Mouse (Mus musculus): ENCODE measurements around the gene Cpsf2. TPM values are rescaled to one million over a fixed set of nuclear protein-coding genes. Genes with fewer than 3 reads are reported as not detected.

The Cpsf2 gene
- polyA plus RNA-seq, 1 experiment from 2014 or later, result 39.2 TPM

DNA sequence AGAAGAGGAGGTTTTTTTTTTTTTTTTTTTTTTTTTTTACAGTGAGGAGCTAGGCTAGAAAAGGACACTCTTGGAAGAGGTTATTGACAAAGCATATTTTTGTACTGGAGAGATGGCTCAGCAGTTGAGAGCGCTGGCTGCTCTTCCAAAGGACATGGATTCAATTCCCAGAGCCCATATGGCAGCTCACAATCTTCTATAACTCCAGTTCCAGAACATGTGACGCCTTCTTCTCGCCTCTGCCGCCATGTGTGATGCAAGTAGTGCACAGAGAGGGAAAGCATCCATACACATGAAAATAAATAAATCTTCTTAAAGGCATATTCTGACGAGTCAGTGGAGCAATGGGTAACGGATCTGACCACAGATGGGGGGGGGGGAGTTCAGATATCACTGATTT lies 46.1 kb downstream of the Cpsf2 start:
- H3K4me1 ChIP-seq (ENCODE audit: control insufficient read depth, insufficient read depth, low read length), result no peaks in the 10 kb centered on the region
- no peak overlapping the region for H3K4me2 ChIP-seq (ENCODE audit: low read depth, severe bottlenecking)
- no peak for DNase-seq (ENCODE audit: low spot score)
- H3K4me3 ChIP-seq (ENCODE audit: low read depth, low read length), result no peak overlapping the region
- WGBS, result 91% methylated on average over 6 of the region's 6 CpGs
- no peaks in the 10 kb centered on the region for H3K27me3 ChIP-seq (ENCODE audit: control insufficient read depth, insufficient read depth, low read length)
- H3K9ac ChIP-seq (ENCODE audit: low read length), result no peak overlapping the region
- no peaks in the 10 kb centered on the region for H3K36me3 ChIP-seq (ENCODE audit: control insufficient read depth, insufficient read depth, low read length)
- no peak overlapping the region for H3K27ac ChIP-seq (replicated peaks; ENCODE audit: low read depth, low read length)
- ATAC-seq (ENCODE audit: insufficient number of reproducible peaks, low FRiP score, low TSS enrichment, low read depth), result no peak
- no peaks in the 10 kb centered on the region for H3K9me3 ChIP-seq (ENCODE audit: control insufficient read depth, low read length)

DNA sequence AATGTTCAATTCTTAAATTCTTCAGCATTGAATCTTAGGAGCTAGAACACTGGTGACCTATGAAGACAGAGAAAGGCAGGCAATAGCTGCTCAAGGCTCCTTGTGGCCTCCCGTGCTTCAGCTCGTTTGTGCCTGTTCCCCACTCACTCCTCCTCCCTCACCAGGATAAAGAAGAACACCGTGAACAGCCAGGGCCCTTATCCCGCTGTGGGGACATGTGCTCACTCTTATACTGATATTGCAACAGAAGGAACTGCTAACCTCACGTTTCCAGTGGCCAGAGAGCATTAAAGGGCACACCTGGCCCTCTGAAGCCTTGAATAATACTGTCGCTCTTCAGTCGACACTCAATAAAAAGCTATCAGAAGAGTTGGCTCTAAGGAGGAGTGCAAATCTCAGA lies 53.4 kb downstream of the Cpsf2 start:
- H3K4me2 ChIP-seq (ENCODE audit: low read depth, severe bottlenecking), result no peak overlapping the region
- no peaks in the 10 kb centered on the region for H3K36me3 ChIP-seq (ENCODE audit: control insufficient read depth, insufficient read depth, low read length)
- H3K27me3 ChIP-seq (ENCODE audit: control insufficient read depth, insufficient read depth, low read length), result no peaks in the 10 kb centered on the region
- H3K4me3 ChIP-seq (ENCODE audit: low read depth, low read length), result no peak overlapping the region
- WGBS, result 45% methylated on average over 7 of the region's 7 CpGs
- H3K4me1 ChIP-seq (ENCODE audit: control insufficient read depth, insufficient read depth, low read length), result no peaks in the 10 kb centered on the region
- DNase-seq (ENCODE audit: low spot score) (no peak), ATAC-seq (ENCODE audit: insufficient number of reproducible peaks, low FRiP score, low TSS enrichment, low read depth) (no peak)
- H3K27ac ChIP-seq (replicated peaks; ENCODE audit: low read depth, low read length), result no peak overlapping the region
- H3K9ac ChIP-seq (ENCODE audit: low read length), result no peak overlapping the region
- no peaks in the 10 kb centered on the region for H3K9me3 ChIP-seq (ENCODE audit: control insufficient read depth, low read length)

DNA sequence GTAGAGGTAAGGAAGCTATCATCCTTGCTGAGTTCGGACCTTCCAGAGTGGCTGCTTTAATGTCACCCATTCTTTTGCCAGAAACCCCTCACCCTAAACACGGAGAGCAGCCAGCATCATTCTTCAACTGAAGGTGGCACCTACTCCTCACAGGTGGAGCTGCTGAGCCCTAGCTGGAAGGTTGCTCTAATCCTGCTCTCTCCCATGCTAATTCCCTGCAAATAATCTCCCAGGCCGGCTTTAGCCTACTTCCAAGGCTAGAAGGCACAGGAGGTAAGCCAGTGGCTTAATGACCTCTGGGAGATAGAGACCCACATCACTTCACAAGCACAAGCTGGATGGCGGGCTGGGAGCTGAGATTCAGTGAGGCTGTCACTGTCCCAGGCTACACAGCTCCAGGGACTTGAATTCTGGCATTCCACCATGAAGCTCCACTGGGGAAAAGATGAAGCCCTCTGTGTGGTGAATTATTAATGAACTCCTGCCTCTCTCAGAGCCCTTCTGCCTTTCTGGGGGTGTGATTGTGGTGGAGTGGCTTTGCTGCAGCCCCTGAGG lies 54.2 kb downstream of the Cpsf2 start:
- no peak for DNase-seq (ENCODE audit: low spot score)
- Histone ChIP-seq H3K36me3 (ENCODE audit: control insufficient read depth, insufficient read depth, low read length) (no peaks in the 10 kb centered on the region), H3K9ac (ENCODE audit: low read length) (no peak overlapping the region), H3K27ac (replicated peaks; ENCODE audit: low read depth, low read length) (no peak overlapping the region), H3K4me1 (ENCODE audit: control insufficient read depth, insufficient read depth, low read length) (no peaks in the 10 kb centered on the region), H3K27me3 (ENCODE audit: control insufficient read depth, insufficient read depth, low read length) (no peaks in the 10 kb centered on the region), H3K4me2 (ENCODE audit: low read depth, severe bottlenecking) (no peak overlapping the region), H3K4me3 (ENCODE audit: low read depth, low read length) (no peak overlapping the region), H3K9me3 (ENCODE audit: control insufficient read depth, low read length) (no peaks in the 10 kb centered on the region)
- no peak for ATAC-seq (ENCODE audit: insufficient number of reproducible peaks, low FRiP score, low TSS enrichment, low read depth)
- WGBS, result 55% methylated on average over 4 of the region's 4 CpGs

DNA sequence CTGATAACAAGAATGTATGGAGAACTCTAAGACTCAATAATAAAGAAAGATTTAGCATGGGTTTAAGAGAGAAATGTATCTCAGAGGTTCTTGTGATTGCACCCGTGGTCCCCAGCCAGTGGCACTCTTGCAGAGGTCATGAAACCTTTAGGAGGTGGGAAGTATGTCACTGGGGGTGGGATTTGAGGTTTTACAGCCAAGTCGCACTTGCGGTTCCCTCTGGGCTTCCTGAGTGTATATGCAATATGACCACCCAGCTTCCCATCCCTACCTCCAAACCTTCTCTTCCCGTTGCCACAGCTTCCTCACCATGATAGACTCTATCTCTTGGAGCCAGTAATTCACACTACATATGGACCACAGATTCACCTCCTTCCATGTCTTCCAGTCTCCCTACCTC lies 59.1 kb downstream of the Cpsf2 start:
- Histone ChIP-seq H3K9me3 (ENCODE audit: control insufficient read depth, low read length) (no peaks in the 10 kb centered on the region; the same call in 1 of the 2 replicates), H3K4me3 (ENCODE audit: low read depth, low read length) (no peak overlapping the region), H3K9ac (ENCODE audit: low read length) (no peak overlapping the region), H3K4me2 (ENCODE audit: low read depth, severe bottlenecking) (no peak overlapping the region), H3K36me3 (ENCODE audit: control insufficient read depth, insufficient read depth, low read length) (no peaks in the 10 kb centered on the region), H3K4me1 (ENCODE audit: control insufficient read depth, insufficient read depth, low read length) (no peaks in the 10 kb centered on the region), H3K27me3 (ENCODE audit: control insufficient read depth, insufficient read depth, low read length) (no peaks in the 10 kb centered on the region), H3K27ac (replicated peaks; ENCODE audit: low read depth, low read length) (no peak overlapping the region)
- 78% methylated on average over 4 of the region's 4 CpGs for WGBS
- DNase-seq (ENCODE audit: low spot score) (no peak), ATAC-seq (ENCODE audit: insufficient number of reproducible peaks, low FRiP score, low TSS enrichment, low read depth) (no peak)

GRCm38 (mm10) chr12:102039861-102040260 lies 64.1 kb downstream of the Cpsf2 start:
- Histone ChIP-seq H3K36me3 (ENCODE audit: control insufficient read depth, insufficient read depth, low read length) (no peaks in the 10 kb centered on the region), H3K27me3 (ENCODE audit: control insufficient read depth, insufficient read depth, low read length) (no peaks in the 10 kb centered on the region), H3K4me1 (ENCODE audit: control insufficient read depth, insufficient read depth, low read length) (no peaks in the 10 kb centered on the region), H3K4me3 (ENCODE audit: low read depth, low read length) (no peak overlapping the region), H3K27ac (replicated peaks; ENCODE audit: low read depth, low read length) (no peak overlapping the region), H3K9ac (ENCODE audit: low read length) (no peak overlapping the region), H3K4me2 (ENCODE audit: low read depth, severe bottlenecking) (no peak overlapping the region), H3K9me3 (ENCODE audit: control insufficient read depth, low read length) (no peaks in the 10 kb centered on the region; the same call in 1 of the 2 replicates)
- ATAC-seq (ENCODE audit: insufficient number of reproducible peaks, low FRiP score, low TSS enrichment, low read depth) (no peak), DNase-seq (ENCODE audit: low spot score) (no peak)
- 92% methylated on average over 2 of the region's 2 CpGs for WGBS

GRCm38 (mm10) chr12:102041699-102042098 lies 65.9 kb downstream of the Cpsf2 start:
- H3K9me3 ChIP-seq (ENCODE audit: control insufficient read depth, low read length), result no peaks in the 10 kb centered on the region
- no peaks in the 10 kb centered on the region for H3K4me1 ChIP-seq (ENCODE audit: control insufficient read depth, insufficient read depth, low read length)
- no peak overlapping the region for H3K9ac ChIP-seq (ENCODE audit: low read length)
- H3K36me3 ChIP-seq (ENCODE audit: control insufficient read depth, insufficient read depth, low read length), result no peaks in the 10 kb centered on the region
- no peak overlapping the region for H3K4me2 ChIP-seq (ENCODE audit: low read depth, severe bottlenecking)
- H3K4me3 ChIP-seq (ENCODE audit: low read depth, low read length), result no peak overlapping the region
- no peak overlapping the region for H3K27ac ChIP-seq (replicated peaks; ENCODE audit: low read depth, low read length)
- WGBS, result 47% methylated on average over 2 of the region's 2 CpGs
- H3K27me3 ChIP-seq (ENCODE audit: control insufficient read depth, insufficient read depth, low read length), result no peaks in the 10 kb centered on the region
- no peak for DNase-seq (ENCODE audit: low spot score)
- ATAC-seq (ENCODE audit: insufficient number of reproducible peaks, low FRiP score, low TSS enrichment, low read depth), result no peak

- H3K4me2 ChIP-seq (ENCODE audit: low read depth, severe bottlenecking), result no peak overlapping the region
- ATAC-seq (ENCODE audit: insufficient number of reproducible peaks, low FRiP score, low TSS enrichment, low read depth), result no peak
- no peaks in the 10 kb centered on the region for H3K9me3 ChIP-seq (ENCODE audit: control insufficient read depth, low read length)
- no peaks in the 10 kb centered on the region for H3K27me3 ChIP-seq (ENCODE audit: control insufficient read depth, insufficient read depth, low read length)
- H3K9ac ChIP-seq (ENCODE audit: low read length), result no peak overlapping the region
- no peaks in the 10 kb centered on the region for H3K36me3 ChIP-seq (ENCODE audit: control insufficient read depth, insufficient read depth, low read length)
- no peak for DNase-seq (ENCODE audit: low spot score)
- H3K27ac ChIP-seq (replicated peaks; ENCODE audit: low read depth, low read length), result no peak overlapping the region
- H3K4me3 ChIP-seq (ENCODE audit: low read depth, low read length), result no peak overlapping the region
- no peaks in the 10 kb centered on the region for H3K4me1 ChIP-seq (ENCODE audit: control insufficient read depth, insufficient read depth, low read length)
- 52% methylated on average over 7 of the region's 7 CpGs for WGBS
Measured at GRCm38 (mm10) chr12:102042247-102042646, 66.5 kb downstream of the Cpsf2 start.

GRCm38 (mm10) chr12:102043840-102044239 lies 68.1 kb downstream of the Cpsf2 start:
- H3K4me1 ChIP-seq (ENCODE audit: control insufficient read depth, insufficient read depth, low read length), result no peaks in the 10 kb centered on the region
- no peak overlapping the region for H3K4me3 ChIP-seq (ENCODE audit: low read depth, low read length)
- H3K9me3 ChIP-seq (ENCODE audit: control insufficient read depth, low read length), result no peaks in the 10 kb centered on the region
- H3K36me3 ChIP-seq (ENCODE audit: control insufficient read depth, insufficient read depth, low read length), result no peaks in the 10 kb centered on the region
- H3K9ac ChIP-seq (ENCODE audit: low read length), result no peak overlapping the region
- no peak for ATAC-seq (ENCODE audit: insufficient number of reproducible peaks, low FRiP score, low TSS enrichment, low read depth)
- WGBS, result 82% methylated on average over 5 of the region's 5 CpGs
- no peak overlapping the region for H3K27ac ChIP-seq (replicated peaks; ENCODE audit: low read depth, low read length)
- H3K27me3 ChIP-seq (ENCODE audit: control insufficient read depth, insufficient read depth, low read length), result no peaks in the 10 kb centered on the region
- H3K4me2 ChIP-seq (ENCODE audit: low read depth, severe bottlenecking), result no peak overlapping the region
- no peak for DNase-seq (ENCODE audit: low spot score)

DNA sequence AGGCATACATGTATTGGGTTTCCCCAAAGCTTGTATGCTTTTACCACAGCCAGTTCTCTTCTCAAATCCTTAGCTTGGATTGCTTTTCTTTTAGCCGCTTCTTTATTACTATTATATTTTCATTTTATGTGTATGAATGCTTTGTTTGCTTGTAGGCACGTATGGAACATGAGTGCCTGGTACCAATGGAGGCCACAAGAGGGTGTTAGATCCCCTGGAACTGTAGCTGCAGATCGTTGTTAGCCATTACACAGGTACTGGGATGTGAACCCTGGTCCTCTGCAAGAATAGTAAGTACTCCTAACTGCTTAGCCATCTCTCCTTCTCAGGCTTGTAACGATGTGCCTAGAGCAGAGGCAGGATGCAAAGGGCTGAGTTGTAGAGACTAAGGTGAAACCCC lies 78.4 kb downstream of the Cpsf2 start:
- ATAC-seq (ENCODE audit: insufficient number of reproducible peaks, low FRiP score, low TSS enrichment, low read depth) (no peak), DNase-seq (ENCODE audit: low spot score) (no peak)
- Histone ChIP-seq H3K9ac (ENCODE audit: low read length) (no peak overlapping the region), H3K36me3 (ENCODE audit: control insufficient read depth, insufficient read depth, low read length) (no peaks in the 10 kb centered on the region), H3K27me3 (ENCODE audit: control insufficient read depth, insufficient read depth, low read length) (no peaks in the 10 kb centered on the region), H3K4me3 (ENCODE audit: low read depth, low read length) (no peak overlapping the region), H3K4me1 (ENCODE audit: control insufficient read depth, insufficient read depth, low read length) (no peaks in the 10 kb centered on the region), H3K4me2 (ENCODE audit: low read depth, severe bottlenecking) (no peak overlapping the region), H3K9me3 (ENCODE audit: control insufficient read depth, low read length) (no peaks in the 10 kb centered on the region), H3K27ac (replicated peaks; ENCODE audit: low read depth, low read length) (no peak overlapping the region)
- WGBS, result 87% methylated on average over 4 of the region's 4 CpGs

All from limb, embryonic 11.5 days (tissue).